Mouse (Mus musculus): ENCODE measurements around the gene Atat1.

The Atat1 gene

GRCm38 (mm10) chr17:35917143-35917462, 7.2 kb upstream of the Atat1 start:
- no peak for DNase-seq

GRCm38 (mm10) chr17:35916297-35917142, 6.6 kb upstream of the Atat1 start, which contains the start of the genes Mrps18b and Ppp1r10:
Mrps18b (minus strand) TSS chr17:35916389.
Ppp1r10 (plus strand) TSS chr17:35916434.
- peak; percentile 99 for DNase-seq

- DNase-seq: peak; percentile 35
These were observed 5.8 kb upstream of the Atat1 start for GRCm38 (mm10) chr17:35915538-35916296.

- DNase-seq: no peak
These were observed 5.1 kb upstream of the Atat1 start for GRCm38 (mm10) chr17:35914975-35915374.

DNA sequence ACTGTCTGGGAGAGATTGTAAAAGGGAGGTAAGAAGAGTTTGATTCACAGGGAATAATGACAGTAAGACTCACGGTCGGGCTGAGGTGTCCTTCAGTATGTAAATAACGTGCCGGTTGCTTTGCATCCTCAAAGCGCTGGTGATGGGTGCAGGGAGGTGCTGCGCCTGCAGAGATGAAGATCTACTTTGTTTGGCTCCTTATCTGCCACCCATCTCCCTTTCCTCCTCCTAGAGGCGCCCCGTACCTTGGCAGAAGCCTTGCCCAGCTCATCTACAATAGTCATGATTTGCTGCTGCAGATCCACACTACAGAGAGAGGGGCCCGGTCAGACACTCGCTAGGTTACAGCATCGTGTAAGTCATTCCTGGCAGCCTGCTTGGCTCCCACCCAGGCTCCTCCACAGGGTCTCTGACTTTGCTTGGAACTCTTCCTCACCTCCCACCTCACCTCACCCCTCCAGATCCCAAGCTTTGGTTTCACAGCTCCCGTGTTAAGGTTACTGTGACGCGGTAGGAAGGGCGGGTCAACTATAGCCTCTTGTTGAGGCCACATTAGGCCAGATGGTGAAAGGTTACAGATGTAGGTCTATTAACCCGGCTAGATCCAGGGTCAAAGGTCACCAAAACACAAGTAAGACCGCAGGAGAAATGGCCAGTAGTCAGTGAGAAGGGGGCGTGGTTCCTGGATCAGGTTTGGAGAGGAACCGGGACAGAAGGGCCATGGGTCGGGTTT, 523 bp downstream of the Atat1 start:
- DNase-seq: no peak

- DNase-seq: no peak
These were observed 2.3 kb downstream of the Atat1 start for GRCm38 (mm10) chr17:35907609-35908008.

- DNase-seq: no peak
These were observed 4.3 kb downstream of the Atat1 start for GRCm38 (mm10) chr17:35905587-35905986.

DNA sequence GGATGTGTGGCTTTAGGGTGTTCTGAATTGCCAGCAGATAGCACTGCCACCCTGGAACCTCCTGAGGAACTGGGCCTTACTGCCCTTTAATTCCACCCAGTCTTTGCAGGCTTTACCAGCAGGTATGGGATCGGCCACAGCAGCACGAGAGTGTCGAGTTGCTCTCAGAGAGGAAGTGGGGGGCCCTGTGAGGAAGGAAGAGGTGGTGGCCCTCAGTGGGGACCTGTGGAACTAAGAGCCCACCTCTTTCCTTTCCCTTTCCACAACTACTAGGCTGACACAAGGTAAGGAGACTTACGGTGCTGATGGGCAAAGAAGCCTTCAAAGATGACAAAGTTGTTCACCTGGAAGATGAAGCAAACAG, 5.9 kb downstream of the Atat1 start:
- no peak for DNase-seq

DNA sequence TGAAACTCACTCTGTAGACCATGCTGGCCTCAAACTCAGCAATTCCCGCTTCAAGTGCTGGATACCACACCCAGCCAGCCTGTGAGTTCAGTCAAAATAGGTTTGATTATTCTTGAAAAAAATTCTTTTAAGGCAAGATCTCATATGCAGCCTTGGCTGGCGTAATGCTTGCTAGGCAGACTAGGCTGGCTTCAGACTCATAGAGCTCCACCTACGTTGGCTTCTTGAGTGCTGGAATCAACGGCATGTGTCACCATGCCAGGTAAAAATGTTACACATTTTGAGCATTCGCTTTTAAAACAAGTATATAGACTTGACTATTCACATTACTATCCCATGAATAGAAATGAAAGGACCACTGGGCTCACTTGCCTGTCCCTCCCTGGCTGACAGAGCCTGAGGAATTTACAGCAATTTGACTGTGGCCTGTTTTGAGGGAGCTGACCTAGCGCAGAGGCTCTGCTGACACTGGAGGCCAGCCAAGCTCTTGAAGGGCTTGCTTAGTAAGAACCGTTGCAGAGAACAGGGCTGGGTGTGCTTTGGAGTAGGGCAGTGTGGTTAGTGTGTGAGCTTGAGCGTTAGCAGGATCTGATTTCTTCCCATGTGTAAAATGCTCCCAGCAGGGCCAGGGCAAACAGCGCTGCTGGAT, 6.4 kb downstream of the Atat1 start:
- DNase-seq: no peak

- no peak for DNase-seq
These were observed 9.2 kb downstream of the Atat1 start for GRCm38 (mm10) chr17:35900636-35901035.

GRCm38 (mm10) chr17:35897644-35898573, 12.0 kb downstream of the Atat1 start:
- DNase-seq: no peak

- DNase-seq: peak; percentile 90
These were observed 12.9 kb downstream of the Atat1 start, which contains the start of gene 2310061I04Rik for GRCm38 (mm10) chr17:35896781-35897643. 2310061I04Rik (minus strand) TSS chr17:35897431.

- DNase-seq: no peak
These were observed 22.1 kb downstream of the Atat1 start for GRCm38 (mm10) chr17:35887725-35888124.

DNA sequence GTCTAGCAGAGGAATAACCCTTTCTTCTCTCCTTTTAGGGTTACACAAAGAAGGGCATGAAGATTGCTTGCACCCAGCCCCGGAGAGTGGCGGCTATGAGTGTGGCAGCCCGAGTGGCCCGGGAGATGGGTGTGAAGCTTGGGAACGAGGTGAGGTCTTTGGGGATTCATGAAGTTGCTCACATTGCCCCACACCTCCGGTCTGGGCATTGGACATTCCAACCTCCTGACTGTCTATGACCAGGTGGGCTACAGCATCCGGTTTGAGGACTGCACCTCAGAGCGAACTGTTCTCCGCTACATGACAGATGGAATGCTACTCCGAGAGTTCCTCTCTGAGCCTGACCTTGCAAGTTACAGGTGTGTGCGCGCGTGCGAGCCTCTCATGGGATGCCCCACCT, 26.1 kb downstream of the Atat1 start:
- no peak for DNase-seq

DNA sequence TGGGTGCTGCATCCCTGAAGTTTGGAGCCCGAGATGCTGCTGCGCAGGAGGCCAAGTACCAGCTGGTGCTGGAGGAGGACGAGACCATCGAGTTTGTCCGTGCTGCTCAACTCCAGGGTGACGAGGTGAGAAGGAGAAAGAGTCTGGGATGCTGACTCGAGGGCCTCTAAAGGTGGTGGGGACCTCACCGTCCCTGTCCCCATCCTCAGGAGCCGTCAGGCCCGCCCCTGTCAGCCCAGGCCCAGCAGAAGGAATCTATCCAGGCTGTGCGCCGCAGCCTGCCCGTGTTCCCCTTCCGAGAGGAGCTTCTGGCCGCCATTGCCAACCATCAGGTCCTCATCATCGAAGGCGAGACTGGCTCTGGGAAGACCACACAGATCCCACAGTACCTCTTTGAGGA, 27.0 kb downstream of the Atat1 start:
- no peak for DNase-seq

GRCm38 (mm10) chr17:35879245-35880057, 30.4 kb downstream of the Atat1 start, which contains the start of gene Dhx16:
Dhx16 (plus strand) TSS chr17:35879819.
- DNase-seq: peak; percentile 92

DNA sequence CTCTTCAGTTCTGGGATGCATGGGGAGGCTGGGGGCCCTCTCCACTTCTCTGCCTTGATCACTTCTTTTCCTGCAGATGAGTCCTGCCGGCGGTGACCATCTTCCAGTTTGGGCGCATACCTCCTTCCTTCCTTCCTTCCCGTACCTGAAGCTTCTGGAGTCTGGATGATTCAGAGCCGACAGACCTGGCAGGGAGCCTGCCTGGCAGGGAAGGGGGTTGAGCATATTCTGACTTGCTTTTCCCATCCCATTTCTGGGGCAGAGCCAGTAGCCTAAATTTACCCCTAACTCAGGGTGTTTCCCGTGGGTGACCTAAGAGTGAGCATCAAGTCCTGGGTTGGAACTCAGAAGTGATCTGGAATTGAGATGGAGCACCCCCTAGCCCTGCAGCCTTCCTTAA, 35.2 kb downstream of the Atat1 start:
- no peak for DNase-seq

GRCm38 (mm10) chr17:35873774-35874519, 35.9 kb downstream of the Atat1 start:
- peak; percentile 88 for DNase-seq
